In genomic region chr17:63925581-63925980, GRCm38 (mm10) we compare ENCODE assay signal across 18 mouse cellular contexts.
A peak's percentile ranks its signal among the peaks of the same experiment; 100 is the strongest.
DNase-seq lines count a peak whose midpoint lies in the region; ATAC-seq and TF ChIP-seq lines count a peak whose summit lies in the region.
"Had no signal": no experiment of that assay in that cellular context is flagged by ENCODE, and none has a peak within 500 bp of the region (broad histone marks: within the 10 kb centered on the region; RNA-seq: fewer than 3 reads in every experiment).

No protein-coding gene starts in this region.

- TF ChIP-seq POLR2A in lung, adult 2 months (IDR thresholded peaks at IDR 0.05; ENCODE audit: borderline replicate concordance, extremely low read depth, low read depth, low read length) = no peak

- TF ChIP-seq CTCF in lung, adult 2 months (IDR thresholded peaks at IDR 0.05; ENCODE audit: insufficient read depth, low read length) = no peak

- 76% methylated on average over 3 of the region's 3 CpGs for WGBS in forebrain, embryonic 14.5 days
- WGBS in forebrain, embryonic 10.5 days = 82% methylated on average over 3 of the region's 3 CpGs
- WGBS in lung, embryonic 16.5 days = 58% methylated on average over 3 of the region's 3 CpGs
- 50% methylated on average over 3 of the region's 3 CpGs for WGBS in lung, adult 2 months
- WGBS in heart, embryonic 15.5 days = 27% methylated on average over 3 of the region's 3 CpGs

- no peaks in the 10 kb centered on the region for H3K9me3 ChIP-seq in forebrain, embryonic 14.5 days (replicated peaks; ENCODE audit: control insufficient read depth, low read length)
- H3K9me3 ChIP-seq in forebrain, embryonic 10.5 days = no peaks in the 10 kb centered on the region
- H3K9me3 ChIP-seq in lung, embryonic 16.5 days (ENCODE audit: control insufficient read depth, low read length) = no peaks in the 10 kb centered on the region
- no peaks in the 10 kb centered on the region for H3K9me3 ChIP-seq in heart, embryonic 15.5 days (replicated peaks)
- H3K9me3 ChIP-seq: embryonic facial prominence, embryonic 15.5 days; forebrain, embryonic 12.5 days; hindbrain, embryonic 10.5 days; limb, embryonic 15.5 days; megakaryocyte, embryonic 14.5 days; midbrain, embryonic 15.5 days had no signal

- ATAC-seq in forebrain, embryonic 14.5 days = no peak
- ATAC-seq in lung, embryonic 16.5 days (ENCODE audit: low read depth) = peak; percentile 62
- ATAC-seq in heart, embryonic 15.5 days (replicated peaks; ENCODE audit: insufficient number of reproducible peaks, insufficient read depth, low FRiP score, low read depth) = 0 out of 2 replicates have a peak, but pooled peaks have one; percentile 39
- ATAC-seq: midbrain, embryonic 15.5 days had no signal

- no peaks in the 10 kb centered on the region for H3K36me3 ChIP-seq in forebrain, embryonic 14.5 days (ENCODE audit: control insufficient read depth, insufficient read depth, low read length)
- 0 out of 2 replicates have a peak, but pooled peaks cover 3% of the 10 kb centered on the region for H3K36me3 ChIP-seq in forebrain, embryonic 10.5 days (replicated peaks)
- no peaks in the 10 kb centered on the region for H3K36me3 ChIP-seq in lung, embryonic 16.5 days (ENCODE audit: control insufficient read depth, insufficient read depth, low read length)
- no peaks in the 10 kb centered on the region for H3K36me3 ChIP-seq in heart, embryonic 15.5 days
- H3K36me3 ChIP-seq: embryonic facial prominence, embryonic 15.5 days; forebrain, embryonic 12.5 days; hindbrain, embryonic 10.5 days; midbrain, embryonic 15.5 days had no signal

- H3K27me3 ChIP-seq in forebrain, embryonic 14.5 days (replicated peaks; ENCODE audit: control insufficient read depth, insufficient read depth, low read length) = no peaks in the 10 kb centered on the region
- no peaks in the 10 kb centered on the region for H3K27me3 ChIP-seq in forebrain, embryonic 10.5 days (ENCODE audit: poor library complexity, severe bottlenecking)
- H3K27me3 ChIP-seq in lung, embryonic 16.5 days (ENCODE audit: control insufficient read depth, insufficient read depth, low read depth, low read length) = no peaks in the 10 kb centered on the region
- H3K27me3 ChIP-seq in heart, embryonic 15.5 days = no peaks in the 10 kb centered on the region
- H3K27me3 ChIP-seq: embryonic facial prominence, embryonic 15.5 days; forebrain, embryonic 12.5 days; limb, embryonic 15.5 days; megakaryocyte, embryonic 14.5 days; midbrain, embryonic 15.5 days had no signal

- peak; percentile 11 for DNase-seq in forebrain, embryonic 14.5 days (ENCODE audit: low spot score)
- DNase-seq in forebrain, embryonic 10.5 days (ENCODE audit: extremely low spot score, low spot score) = no peak
- no peak for DNase-seq in lung, adult 2 months
- DNase-seq in lung, postnatal 36 days = peak; percentile 34
- DNase-seq in frontal cortex, adult 2 months (ENCODE audit: extremely low spot score in 1 of 2, low spot score in 1 of 2) = no peak
- DNase-seq in embryo, embryonic 10.5 days (ENCODE audit: low spot score) = no peak
- DNase-seq: cerebellum, adult 18-20 months; gastrocnemius, postnatal 36 days; kidney, adult 2 months; right cerebral cortex, postnatal 14 days had no signal

- no peak overlapping the region for H3K9ac ChIP-seq in forebrain, embryonic 14.5 days (ENCODE audit: low read length)
- no peak overlapping the region for H3K9ac ChIP-seq in lung, embryonic 16.5 days (ENCODE audit: low read length)
- H3K9ac ChIP-seq in heart, embryonic 15.5 days = no peak overlapping the region
- H3K9ac ChIP-seq: embryonic facial prominence, embryonic 15.5 days; forebrain, embryonic 12.5 days; limb, embryonic 15.5 days; midbrain, embryonic 15.5 days had no signal

- H3K4me3 ChIP-seq in forebrain, embryonic 14.5 days (ENCODE audit: low read depth, low read length) = no peak overlapping the region
- no peak overlapping the region for H3K4me3 ChIP-seq in forebrain, embryonic 10.5 days
- no peak overlapping the region for H3K4me3 ChIP-seq in lung, embryonic 16.5 days (ENCODE audit: low read length)
- no peak overlapping the region for H3K4me3 ChIP-seq in lung, adult 2 months (replicated peaks; ENCODE audit: extremely low read depth, low read depth, low read length)
- no peak overlapping the region for H3K4me3 ChIP-seq in heart, embryonic 15.5 days
- H3K4me3 ChIP-seq: embryonic facial prominence, embryonic 15.5 days; forebrain, embryonic 12.5 days; hindbrain, embryonic 10.5 days; limb, embryonic 15.5 days; megakaryocyte, embryonic 14.5 days; midbrain, embryonic 15.5 days had no signal

- H3K4me1 ChIP-seq in forebrain, embryonic 14.5 days (ENCODE audit: control insufficient read depth, insufficient read depth, low read length) = no peaks in the 10 kb centered on the region
- no peaks in the 10 kb centered on the region for H3K4me1 ChIP-seq in forebrain, embryonic 10.5 days
- peaks cover 10% of the 10 kb centered on the region for H3K4me1 ChIP-seq in lung, embryonic 16.5 days (replicated peaks; ENCODE audit: control insufficient read depth, insufficient read depth, low read length)
- H3K4me1 ChIP-seq in lung, adult 2 months (ENCODE audit: control insufficient read depth, insufficient read depth, low read length) = no peaks in the 10 kb centered on the region; the same call in 1 of the 2 replicates
- peaks cover 15% of the 10 kb centered on the region for H3K4me1 ChIP-seq in heart, embryonic 15.5 days (replicated peaks)
- H3K4me1 ChIP-seq: embryonic facial prominence, embryonic 15.5 days; forebrain, embryonic 12.5 days; hindbrain, embryonic 10.5 days; limb, embryonic 15.5 days; midbrain, embryonic 15.5 days had no signal

- no peak overlapping the region for H3K27ac ChIP-seq in forebrain, embryonic 14.5 days (ENCODE audit: low read depth, low read length)
- no peak overlapping the region for H3K27ac ChIP-seq in forebrain, embryonic 10.5 days
- H3K27ac ChIP-seq in lung, embryonic 16.5 days (ENCODE audit: low read length) = no peak overlapping the region
- peak overlapping the region; percentile 39; the same call in 1 of the 2 replicates for H3K27ac ChIP-seq in heart, embryonic 15.5 days
- H3K27ac ChIP-seq: embryonic facial prominence, embryonic 15.5 days; forebrain, embryonic 12.5 days; hindbrain, embryonic 10.5 days; limb, embryonic 15.5 days; midbrain, embryonic 15.5 days had no signal

- H3K4me2 ChIP-seq in forebrain, embryonic 14.5 days (ENCODE audit: low read length) = no peak overlapping the region
- H3K4me2 ChIP-seq in lung, embryonic 16.5 days (ENCODE audit: low read depth, low read length) = no peak overlapping the region
- no peak overlapping the region for H3K4me2 ChIP-seq in heart, embryonic 15.5 days
- H3K4me2 ChIP-seq: embryonic facial prominence, embryonic 15.5 days; forebrain, embryonic 12.5 days; limb, embryonic 15.5 days; midbrain, embryonic 15.5 days had no signal

Comparison
In these comparisons a context has a peak if more than half of its experiments do, and no peak if none do; other contexts are left out.
1. DNase-seq: peak in forebrain, embryonic 14.5 days (single experiment) and lung, postnatal 36 days (single experiment); none in forebrain, embryonic 10.5 days (single experiment), lung, adult 2 months (single experiment), frontal cortex, adult 2 months (0 of 2) and embryo, embryonic 10.5 days (single experiment).